Mouse (Mus musculus) bone marrow, adult 2 months (tissue): ENCODE data around the gene Tbx2.

Experiments
- CTCF ChIP-seq: fragments of 200-500 bp; IDR thresholded peaks from 2 replicates; pipeline ENCODE4 v1.5.1; 2011; ENCODE audit warnings: low read length, control low read depth; ENCODE audit not compliant: control insufficient read depth, insufficient read depth
- POLR2A ChIP-seq: fragments of 200-500 bp; IDR thresholded peaks from 2 replicates; pipeline ENCODE4 v1.6.1; 2011; ENCODE audit warnings: low read depth, mild to moderate bottlenecking, control low read depth, low read length, borderline replicate concordance; ENCODE audit not compliant: control insufficient read depth

- TF ChIP-seq CTCF (no peak), POLR2A (no peak)
These were observed 17.7 kb upstream of the Tbx2 start for GRCm38 (mm10) chr11:85814678-85815077.
